Mouse (Mus musculus) adrenal gland, postnatal 25 days (tissue): ENCODE measurements around the gene Clrn2. TPM values are rescaled to one million over a fixed set of nuclear protein-coding genes. Genes with fewer than 3 reads are reported as not detected.
"Not testable (repeated sequence)": the region's sequence is repeated elsewhere in the genome, so short reads cannot be mapped to it uniquely, and the experiment has no call there.

ENCODE experiments used
- DNase-seq: peaks from one replicate; pipeline ENCODE4 v3.0.0; 2021; ENCODE audit warnings: mixed read lengths
- long read RNA-seq: library from polyadenylated mRNA; stranded (forward); transcript quantifications from one replicate; pipeline ENCODE4 v2.0.0, GENCODE M21; 2021
- total RNA-seq: library from RNA; stranded (reverse); gene quantifications from 2 replicates; pipeline ENCODE4 v1.2.3, GENCODE M21; 2021

Gene Clrn2
- total RNA-seq, result not detected in 2 replicates
- long read RNA-seq, result 0 reads

DNA sequence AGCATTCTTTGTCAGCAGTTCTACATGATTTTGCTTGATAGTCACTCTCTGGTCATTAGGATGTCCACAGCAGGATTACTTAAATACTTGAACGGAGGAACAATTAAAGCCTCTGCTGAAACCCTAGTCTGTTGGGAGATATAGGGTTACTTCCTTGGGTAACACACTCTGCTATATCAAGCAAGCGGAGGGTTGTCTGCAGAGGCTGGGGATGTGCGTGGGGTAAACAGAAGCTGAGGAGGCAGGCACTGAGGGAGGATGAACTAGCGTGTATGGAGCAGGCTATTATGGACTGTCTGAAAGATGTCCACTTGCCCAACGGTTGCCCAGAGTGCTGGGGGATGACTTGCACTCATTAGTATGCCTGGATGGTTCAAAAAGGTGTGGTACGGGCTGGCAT is at the start of gene Clrn2:
TSS of gene Clrn2 (plus strand) at position 301 of the 400 bp plus-strand sequence.
- DNase-seq, result no peak

DNA sequence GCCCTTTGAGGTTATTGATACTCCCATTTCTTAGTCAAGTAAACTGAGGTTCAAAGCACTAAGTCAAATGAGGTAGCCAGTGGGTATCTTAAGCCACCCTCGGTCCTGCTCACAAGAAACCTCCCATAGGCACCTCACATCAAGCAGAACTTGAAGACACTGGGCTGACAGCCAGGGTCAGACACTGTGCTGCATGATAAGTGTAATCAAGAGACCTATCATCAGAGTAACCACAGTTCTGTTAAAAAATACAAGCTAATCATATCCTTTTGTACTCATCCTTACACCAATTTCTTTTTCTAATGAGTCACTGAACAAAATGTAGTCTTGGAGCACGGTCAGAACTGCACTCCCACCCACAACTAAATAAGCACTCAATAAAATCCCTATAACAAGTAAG is 47.4 kb upstream of the Clrn2 start:
- no peak for DNase-seq

DNA sequence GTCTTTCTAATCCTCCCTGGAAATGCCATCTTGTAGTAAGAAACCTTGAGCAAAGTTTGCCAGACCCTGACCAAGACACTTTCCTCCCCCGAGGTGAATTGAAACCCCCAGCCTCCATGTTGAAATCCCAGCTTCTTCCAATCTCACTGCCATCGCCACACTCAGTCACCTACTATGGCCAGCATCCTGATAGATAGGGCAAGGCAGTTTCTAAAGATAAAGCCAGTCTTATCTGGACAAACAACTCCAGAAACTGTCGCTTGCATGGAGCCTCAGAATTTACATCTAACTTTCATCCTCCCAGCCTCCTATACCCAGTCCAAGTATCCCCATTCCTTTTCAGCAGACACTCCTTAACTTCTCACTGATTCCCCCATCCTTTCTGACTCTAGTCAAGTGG is 37.1 kb upstream of the Clrn2 start:
- no peak for DNase-seq

DNA sequence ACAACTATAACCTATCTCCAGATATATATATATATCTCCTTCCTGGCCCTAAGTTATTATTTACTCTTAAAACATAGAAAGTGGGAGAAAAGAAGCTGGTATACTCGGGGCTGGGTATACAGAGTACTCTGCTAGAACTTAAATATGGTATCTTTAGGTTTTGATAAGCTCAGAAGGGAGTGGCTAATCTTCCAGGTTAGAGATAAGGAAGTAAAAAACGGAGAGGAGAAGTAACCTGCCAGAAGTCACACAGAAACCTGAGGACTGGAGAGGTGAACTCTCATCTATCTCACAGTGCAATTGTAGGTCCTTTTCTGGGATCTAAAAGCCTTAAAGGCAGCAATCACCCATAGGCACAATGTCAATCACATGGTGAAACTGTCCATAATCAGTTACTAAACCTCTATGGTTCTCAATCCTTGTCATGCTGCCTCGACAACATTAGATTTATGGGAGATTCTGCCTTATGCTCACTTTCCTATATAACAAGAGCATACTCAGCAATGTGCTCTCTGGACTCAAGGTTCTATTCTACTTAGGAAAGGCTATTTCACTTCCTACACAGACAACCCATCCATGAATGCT is 35.6 kb upstream of the Clrn2 start:
- no peak for DNase-seq

DNA sequence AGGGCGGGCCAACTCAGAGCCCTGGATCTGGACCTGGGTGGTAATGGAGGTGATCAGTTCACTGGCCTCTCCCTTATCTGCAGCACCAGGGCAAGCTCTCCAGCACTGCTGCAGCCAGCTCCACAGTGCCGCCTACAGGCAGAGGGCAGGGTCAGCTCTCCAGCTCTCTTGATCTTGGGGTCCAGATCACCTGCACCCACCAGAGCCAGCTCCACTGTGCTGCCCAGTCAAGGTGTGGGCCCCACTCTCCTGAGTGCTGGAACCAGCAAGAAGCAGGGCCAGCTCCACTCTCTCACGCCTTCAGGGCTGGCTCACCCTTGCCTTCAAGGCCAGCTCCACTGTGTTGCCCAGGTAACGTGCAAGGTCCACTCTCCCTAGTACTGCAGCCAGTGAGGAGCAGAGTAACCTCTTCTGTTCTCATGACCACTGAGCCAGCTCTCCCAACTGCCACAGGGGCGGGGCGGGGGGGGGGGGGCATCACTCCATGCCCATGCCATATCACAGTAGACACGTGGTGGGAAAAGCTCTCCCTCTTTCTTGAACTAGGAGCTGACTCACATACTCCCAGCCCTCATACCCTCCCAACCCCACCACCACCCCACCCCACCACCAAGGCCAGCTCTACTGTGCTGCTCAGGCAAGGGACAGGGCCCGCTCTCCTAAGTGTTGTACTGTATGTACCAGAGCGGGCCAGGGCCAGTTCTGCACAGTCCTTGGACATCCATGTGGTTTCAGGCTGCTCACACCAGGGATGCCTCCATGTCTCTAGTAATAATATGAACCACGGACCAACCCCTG is 33.5 kb upstream of the Clrn2 start:
- peak; percentile 42 for DNase-seq

DNA sequence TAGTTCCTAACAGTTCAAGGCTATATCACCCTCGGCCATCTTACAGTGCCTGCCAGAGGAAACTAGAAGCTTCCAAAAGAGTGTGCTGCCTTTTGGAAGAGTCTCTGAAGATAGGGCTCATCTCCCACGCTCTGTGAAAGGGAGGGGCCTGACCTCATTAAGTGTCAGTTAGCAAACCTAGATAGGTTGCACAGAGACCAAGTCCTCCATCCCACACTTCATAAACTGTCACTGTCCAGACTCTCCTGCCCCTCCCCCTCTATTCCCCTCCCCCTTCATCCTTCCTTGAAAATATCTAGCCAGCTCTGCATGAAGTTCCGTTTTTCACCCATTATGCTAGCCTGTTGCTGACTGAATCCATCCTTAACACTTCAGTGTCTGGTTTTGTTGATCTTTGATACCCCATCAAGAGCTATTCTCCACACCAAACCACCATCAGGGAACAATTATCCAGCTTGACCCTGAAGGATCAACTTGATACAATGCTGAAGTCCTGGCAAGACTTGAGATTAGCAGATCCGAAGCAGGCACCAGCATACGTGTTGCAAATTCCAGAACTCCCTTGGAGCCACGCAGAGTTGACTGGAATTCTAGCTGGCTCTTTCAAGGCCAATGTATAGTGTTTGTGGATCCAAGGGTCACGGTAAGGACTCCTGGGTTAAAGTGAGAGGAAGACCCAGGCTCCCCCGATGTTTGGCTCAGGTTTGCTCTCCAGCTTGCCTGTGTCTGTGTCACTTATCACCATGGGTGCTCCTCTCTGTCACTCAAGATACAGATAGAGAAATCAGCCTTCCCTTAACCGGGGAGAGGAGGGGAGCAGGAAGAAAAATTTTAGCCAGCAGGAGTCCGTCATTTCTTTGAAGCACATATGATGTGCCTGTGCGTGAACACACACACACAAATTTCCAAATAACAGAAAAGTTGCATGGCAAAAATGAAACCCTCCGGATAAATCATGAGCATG is 31.4 kb upstream of the Clrn2 start:
- no peak for DNase-seq

DNA sequence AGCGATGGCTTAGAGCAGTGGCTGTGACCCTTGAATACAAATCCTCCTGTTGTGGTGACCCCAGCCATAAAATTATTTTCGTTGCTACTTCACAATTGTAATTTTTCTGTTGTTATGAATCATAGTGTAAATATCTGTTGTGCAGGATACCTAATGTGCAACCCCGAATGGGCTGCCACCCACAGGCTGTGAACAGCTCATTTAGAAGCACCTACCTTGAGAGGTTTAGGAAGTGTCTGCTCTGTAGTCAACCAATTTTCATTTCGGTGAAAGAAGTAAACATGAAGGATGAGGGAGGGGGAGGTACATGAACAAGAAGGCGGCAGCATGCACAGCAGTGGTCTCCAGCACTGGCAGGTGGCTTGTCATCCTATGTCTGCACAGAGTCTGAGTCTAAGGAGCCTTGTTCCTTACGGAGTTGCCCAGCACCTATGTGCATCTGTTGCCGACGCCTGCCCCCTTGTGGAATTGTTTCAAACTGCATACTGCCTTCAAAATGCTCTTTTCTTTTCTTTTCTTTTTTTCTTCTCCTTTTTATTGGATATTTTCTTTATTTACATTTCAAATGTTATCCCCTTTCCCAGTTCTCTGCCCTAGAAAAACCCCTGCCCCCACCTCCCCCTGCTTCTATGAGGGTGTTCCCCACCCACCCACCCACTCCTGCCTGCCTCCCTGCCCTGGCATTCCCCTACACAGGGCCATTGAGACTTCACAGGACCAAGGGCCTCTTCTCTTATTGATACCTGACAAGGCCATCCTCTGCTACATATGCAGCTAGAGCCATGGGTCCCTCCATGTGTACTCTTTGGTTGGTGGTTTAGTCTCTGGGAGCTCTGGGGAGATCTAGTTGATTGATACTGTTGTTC is 29.3 kb upstream of the Clrn2 start:
- DNase-seq, result peak; percentile 61

DNA sequence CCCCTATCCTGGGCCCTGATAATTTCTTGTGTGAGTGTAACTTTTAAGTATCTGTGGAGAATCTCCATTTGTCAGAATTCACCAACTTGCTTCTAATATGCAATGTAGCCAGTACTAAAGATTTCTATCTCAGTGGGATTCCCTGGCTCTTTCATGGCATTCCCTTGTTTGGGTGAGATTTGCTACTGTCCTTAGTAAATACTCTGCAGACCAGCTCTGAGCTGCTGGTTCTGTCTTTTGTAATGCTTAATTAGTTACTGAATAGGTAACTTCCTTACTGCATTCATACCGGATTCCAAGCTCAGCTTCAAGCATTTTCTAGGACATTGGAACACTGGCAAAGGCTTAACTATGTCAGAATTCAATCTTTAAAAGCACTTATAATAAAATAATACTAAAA is 27.8 kb upstream of the Clrn2 start:
- DNase-seq, result not testable (repeated sequence)

DNA sequence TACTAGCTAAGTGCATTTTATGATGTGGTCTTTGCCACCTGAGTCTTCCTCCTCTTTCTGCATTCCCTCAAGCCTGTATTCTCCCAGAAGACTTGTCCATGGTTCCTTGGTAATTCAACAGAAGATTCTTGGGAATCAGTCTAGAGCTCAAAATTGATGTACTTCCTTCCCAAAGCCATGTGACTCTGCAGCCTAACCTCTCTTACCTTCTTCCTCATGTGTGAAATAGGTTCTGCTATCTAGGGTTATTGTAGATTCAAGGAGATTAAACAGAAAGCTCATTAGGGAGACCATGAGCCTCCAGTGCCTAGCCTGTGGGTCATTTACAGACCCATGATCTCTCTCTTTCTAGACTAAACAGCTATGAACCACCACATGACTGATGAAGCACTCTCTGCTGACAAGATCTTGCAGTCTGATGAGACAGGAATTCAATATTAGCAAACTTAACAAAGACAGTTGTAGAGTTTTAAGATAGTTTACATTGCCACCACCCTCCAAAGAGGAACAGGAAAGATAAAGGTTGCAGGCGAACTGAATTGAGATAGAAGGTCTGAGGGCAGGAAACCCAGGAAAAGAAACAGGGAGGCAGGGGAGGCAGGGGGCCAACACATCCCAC is 27.0 kb upstream of the Clrn2 start:
- DNase-seq, result no peak

DNA sequence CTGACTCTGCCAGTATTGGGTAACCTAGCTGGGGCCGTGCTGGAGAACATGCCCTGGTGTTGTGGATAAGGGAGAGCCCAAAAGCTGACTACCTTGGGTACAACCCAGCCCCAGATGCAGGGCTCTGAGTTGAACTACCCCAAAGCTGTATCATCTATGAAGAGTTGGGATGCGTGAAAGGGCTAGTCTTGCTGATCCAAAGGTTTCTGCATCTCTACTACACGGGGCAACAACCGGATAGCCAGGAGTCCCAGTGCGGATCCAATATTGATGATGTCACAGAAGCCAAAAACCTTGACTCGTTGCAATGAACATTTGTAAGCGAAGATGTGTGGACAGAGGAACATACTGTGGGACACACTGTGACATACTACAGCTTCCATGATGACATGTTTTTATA is 25.7 kb upstream of the Clrn2 start:
- no peak for DNase-seq

DNA sequence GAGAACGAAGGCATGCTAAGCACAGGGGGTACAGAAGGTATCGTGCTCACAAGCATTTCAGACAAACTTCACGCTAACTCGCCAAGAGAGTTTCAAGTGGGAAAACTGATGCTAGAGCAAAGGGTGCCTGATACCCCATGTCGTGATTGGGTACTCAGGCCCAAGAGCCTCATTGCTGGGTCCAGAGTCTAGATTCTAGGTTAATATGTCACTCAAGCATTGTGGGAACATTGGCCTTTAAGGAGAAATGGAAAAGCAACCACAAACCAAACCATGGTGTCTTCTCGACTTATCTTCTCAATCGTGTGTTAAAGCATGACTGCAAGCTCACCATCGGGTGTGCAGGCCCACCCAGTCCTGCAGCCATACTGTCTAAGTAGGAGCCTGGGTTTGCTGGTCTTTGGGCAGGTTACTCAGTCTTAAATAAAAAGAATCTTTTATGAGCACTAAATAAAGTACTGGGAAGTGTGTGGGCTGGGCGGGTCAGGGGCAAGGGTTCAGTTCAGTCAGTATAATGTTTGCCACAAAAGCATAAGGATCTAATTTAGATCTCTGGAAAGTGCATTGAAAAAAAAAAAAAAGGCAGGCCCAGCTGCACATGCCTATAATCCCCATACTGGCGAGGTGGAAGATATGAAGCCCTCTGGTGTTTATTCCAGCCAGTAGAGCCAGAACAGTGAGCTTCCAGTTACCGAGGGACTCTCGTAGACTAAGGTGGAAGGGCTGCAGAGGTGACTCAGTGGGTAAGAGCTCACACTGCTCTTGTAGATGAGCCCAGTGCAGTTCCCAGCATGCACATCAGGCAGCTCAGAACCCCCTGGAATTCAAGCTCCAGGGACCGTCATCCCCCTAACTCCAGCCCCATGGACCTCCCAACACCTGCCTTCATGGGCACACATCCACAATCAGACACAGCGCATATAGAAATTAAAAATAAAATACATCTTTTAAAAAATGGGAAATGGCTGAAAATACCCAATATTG is 17.3 kb upstream of the Clrn2 start:
- no peak for DNase-seq

DNA sequence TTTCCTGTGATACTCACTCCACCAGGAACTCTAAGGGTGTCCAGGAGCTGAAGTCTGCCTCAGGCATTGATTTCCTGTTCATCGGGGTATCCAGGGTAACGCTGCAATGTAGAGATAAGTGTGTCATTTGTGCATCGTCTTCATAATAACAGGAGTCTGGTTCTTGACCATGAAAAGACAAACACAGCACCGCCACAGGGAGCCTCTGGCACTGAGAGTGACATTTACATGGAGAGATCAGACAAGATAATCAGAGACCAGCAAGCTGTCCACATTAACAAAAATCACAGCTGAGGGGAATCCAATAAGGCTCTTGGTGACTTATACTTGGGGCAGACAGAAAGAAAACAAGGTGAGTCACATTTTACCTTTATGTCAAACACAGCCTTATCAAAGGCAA is 15.7 kb upstream of the Clrn2 start:
- no peak for DNase-seq

DNA sequence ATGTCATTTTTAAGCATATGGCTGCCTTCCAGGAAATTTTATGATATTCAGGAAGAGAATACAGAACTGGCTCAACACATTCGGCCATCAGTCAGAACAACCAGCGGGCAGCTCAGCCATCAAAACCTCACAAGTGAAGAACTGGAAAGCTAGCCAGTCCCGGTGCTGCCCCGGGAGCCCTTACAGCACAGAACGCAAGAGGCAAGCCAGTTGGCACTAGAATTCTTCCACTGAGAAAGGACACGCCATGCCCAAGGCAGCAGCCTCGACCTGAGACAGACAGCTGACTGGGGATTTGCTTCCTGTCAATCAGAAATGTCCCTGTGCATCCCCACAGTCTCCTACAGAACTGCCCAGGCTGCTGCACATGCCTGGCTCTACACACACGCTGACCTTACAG is 15.2 kb upstream of the Clrn2 start:
- DNase-seq, result no peak

DNA sequence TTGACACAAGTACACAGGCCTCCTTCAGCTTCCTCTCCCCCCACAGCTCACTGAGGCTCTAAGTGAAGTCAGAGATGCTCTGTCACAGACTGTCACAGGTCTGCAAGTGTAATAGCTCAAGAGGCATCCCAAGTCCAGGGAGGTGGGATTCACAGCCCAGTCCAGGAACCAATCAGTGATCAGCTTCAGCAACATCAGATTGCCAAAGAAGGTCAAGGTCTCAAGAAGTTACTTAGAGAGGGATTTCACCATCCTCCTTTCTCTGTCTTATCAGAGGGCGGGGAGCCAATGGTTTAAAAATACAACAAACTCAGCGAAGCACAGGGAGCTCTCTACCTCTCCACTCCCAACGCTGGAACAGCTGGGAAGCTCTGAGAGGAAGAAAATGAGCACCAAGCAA is 12.4 kb upstream of the Clrn2 start:
- DNase-seq, result no peak

DNA sequence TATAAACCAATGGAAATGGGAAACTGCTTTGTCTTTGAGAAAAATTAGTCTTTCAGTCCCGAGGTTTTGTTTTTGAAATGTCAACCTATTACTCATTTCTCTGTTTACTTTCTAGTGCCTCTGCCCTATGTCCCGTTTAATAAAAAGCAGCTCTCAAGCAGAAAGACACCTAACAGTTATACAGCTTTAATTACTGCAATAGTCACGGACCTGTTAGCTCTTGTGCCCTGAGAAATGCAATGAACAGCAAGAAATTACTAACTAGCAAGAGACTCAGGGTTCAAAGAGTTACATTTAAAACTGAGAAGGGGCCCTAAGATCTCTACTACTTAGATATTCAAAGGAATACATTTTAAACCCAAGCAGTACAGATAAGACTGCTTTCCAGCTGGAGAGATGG is 11.8 kb upstream of the Clrn2 start:
- DNase-seq, result no peak

DNA sequence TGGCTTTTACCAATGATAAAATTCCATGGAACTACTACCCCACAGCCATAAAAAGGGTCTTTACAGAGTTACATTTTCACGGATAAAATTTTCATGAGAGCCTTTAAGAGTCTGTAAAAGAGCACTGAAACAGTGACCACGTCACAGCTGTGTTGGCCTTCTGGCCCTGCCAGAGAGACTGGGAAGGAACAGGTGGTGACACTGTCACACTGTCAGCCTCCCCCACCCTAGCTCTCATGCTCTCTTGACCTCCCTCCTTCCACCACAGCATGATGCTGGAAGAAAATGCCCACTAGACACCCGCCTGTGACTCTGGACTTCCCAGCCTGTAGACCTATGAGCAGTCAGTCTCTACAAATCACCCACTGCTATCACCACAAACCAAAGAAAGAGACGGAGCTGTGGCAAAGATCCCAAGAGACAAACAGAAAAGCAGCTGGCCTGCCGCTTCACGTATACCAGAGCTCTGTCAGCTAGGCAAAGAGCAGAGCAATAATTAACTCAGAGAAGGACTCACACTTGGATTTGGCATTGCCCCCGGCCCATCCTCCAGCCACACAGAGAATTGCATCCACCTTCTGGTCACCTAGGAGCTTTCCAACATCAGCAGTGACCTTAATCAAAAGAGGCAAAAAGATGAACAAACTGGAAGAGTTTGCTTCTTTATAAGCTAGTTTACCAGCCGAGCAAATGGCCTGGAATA is 9.3 kb upstream of the Clrn2 start:
- DNase-seq, result no peak

DNA sequence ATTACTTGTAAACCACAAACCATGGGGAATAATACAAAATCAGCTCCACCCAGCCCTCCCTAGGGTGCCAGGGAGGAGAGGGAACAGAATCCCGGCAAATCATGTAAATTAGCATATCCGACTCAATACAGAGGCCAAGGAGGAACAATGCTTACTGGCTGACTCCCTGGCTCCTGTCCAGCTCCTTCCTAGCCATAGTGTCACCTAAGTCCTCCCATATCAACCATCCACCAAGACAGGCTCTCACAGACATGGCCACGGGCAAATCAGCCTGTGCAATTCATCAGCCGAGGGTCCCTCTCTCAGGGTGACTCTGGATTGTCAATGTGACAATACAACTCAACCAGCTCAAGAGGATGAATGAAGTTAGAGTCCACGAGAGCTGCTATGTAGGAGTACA is 4.9 kb upstream of the Clrn2 start:
- DNase-seq, result no peak

DNA sequence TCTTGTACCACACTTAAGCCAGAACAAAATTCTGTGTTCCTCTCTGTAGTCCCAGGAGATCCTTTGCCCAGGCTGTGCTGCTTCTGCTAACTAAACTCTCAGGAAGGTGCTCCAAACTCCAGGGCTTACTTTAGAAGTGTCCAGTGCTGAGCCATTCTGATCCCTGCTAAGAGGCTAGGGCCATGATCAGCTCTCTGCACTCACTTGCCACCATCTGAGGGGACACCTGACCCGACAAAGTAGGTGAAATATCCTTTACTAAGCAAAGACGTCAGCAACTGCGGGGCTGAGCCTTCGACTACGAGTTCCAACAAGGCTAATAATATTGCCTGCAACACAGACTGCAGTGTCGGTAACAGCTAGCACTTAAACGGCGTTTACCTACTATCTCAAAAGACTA is 4.3 kb upstream of the Clrn2 start:
- DNase-seq, result no peak
